Mouse (Mus musculus): ENCODE data around the gene Klhl22. TPM values are rescaled to one million over a fixed set of nuclear protein-coding genes. Genes with fewer than 3 reads are reported as not detected.

Gene Klhl22
- polyA plus RNA-seq (2015; fragmentation: Nextera tagmentation; extraction: Ambion mirVana) = 61.2 and 66.0 TPM in 2 replicates

DNA sequence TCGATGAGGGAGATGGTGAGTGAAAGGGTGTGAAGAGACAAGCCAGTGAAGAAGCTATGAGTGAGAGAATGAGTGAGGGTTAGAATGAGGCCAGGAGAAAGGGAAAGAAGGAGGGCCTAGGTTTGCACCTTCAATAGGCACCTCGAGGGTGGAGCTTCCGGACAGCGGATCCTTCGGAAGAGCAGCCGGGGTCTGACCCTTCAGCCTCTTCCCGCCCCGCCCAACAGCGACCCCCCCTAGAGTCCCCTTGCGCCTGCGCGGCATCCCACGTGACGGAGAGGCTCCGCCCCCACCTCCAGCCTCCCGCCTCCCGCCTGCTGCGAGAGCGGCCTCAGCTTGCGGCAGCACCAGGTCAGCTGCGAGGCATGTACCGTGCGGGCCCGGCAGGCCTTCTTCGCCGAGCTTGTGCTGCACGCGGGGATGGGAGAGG lies at the start of gene Klhl22:
Klhl22 (plus strand) TSS at position 275 of the 430 bp plus-strand sequence.
- Histone ChIP-seq H3K4me1 (peaks cover 17% of the 10 kb centered on the region), H3K36me3 (peaks cover 5% of the 10 kb centered on the region; the same call in 1 of the 2 replicates), H3K4me2 (peak within 1 kb of the TSS; percentile 89), H3K27ac (peak within 1 kb of the TSS; percentile 35), H3K4me3 (peak within 1 kb of the TSS; percentile 59), H3K9ac (peak within 1 kb of the TSS; percentile 75), H3K27me3 (no peaks in the 10 kb centered on the region), H3K9me3 (no peaks in the 10 kb centered on the region)
- ATAC-seq (ENCODE audit: borderline replicate concordance, extremely low read depth, low FRiP score, low TSS enrichment) = peak; percentile 97
- 2% methylated on average over 28 of the region's 28 CpGs for WGBS

DNA sequence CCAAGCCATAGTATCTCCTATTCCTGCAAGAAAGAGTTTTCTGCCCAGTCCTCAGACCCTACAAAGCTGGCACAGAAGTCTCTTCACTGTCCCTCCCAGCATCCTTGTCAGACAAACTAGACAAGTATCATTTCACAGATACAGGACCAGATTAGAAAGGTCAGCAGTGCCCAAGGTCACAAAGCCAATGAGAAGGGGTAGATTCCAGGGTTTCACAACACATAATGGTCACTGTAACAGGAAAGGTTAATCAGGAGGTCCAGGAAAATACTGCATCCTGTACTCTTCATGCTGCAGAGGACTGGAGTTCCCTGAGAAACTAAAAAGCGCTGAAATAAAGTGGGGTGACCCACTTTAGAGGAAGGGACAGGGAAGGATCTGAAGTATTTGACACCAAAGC lies 41.6 kb upstream of the Klhl22 start:
- no peak overlapping the region for H3K27ac ChIP-seq
- peaks cover 15% of the 10 kb centered on the region for H3K4me1 ChIP-seq
- H3K27me3 ChIP-seq = no peaks in the 10 kb centered on the region
- H3K9me3 ChIP-seq = no peaks in the 10 kb centered on the region
- no peak for ATAC-seq (ENCODE audit: borderline replicate concordance, extremely low read depth, low FRiP score, low TSS enrichment)
- no peak overlapping the region for H3K9ac ChIP-seq
- no peaks in the 10 kb centered on the region for H3K36me3 ChIP-seq
- H3K4me2 ChIP-seq = no peak overlapping the region
- H3K4me3 ChIP-seq = no peak overlapping the region
- 79% methylated on average over 1 of the region's 1 CpGs for WGBS

DNA sequence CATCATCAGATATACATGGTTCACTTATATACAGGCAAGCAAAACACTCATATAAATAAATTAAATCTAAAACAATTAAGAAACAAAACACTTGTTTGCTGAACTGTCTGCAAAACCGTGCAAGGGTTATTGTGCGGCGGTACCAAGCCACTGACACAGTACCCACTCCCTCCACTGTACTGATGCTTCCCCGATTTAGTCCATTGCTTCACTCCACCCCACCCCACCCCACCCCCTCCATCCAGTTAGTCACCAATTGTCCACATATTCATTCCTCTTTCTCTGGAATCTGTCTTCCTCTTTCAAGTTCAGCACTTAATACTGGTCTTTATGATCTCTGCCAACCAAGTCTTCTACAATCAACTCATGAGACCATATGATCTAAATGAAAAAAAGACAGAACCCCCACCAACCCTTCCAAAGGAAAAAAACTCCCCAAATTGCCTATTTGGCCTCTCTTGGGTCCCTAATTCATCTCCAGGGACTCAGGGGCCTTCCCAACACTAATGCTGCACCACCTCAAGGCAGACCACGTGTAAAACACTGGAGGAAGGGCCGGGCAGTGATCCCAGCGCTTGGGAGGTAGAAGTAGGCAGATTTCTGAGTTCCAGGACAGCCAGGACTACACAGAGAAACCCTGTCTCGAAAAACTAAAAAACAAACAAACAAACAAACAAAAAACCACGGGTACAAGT lies 38.2 kb upstream of the Klhl22 start:
- no peak for ATAC-seq (ENCODE audit: borderline replicate concordance, extremely low read depth, low FRiP score, low TSS enrichment)
- Histone ChIP-seq H3K4me3 (peak overlapping the region; percentile 92), H3K4me2 (peak overlapping the region; percentile 92), H3K36me3 (no peaks in the 10 kb centered on the region), H3K9me3 (no peaks in the 10 kb centered on the region), H3K4me1 (peaks cover 15% of the 10 kb centered on the region), H3K9ac (peak overlapping the region; percentile 90; the same call in 1 of the 2 replicates), H3K27me3 (no peaks in the 10 kb centered on the region), H3K27ac (no peak overlapping the region)
- 60% methylated on average over 9 of the region's 9 CpGs for WGBS

DNA sequence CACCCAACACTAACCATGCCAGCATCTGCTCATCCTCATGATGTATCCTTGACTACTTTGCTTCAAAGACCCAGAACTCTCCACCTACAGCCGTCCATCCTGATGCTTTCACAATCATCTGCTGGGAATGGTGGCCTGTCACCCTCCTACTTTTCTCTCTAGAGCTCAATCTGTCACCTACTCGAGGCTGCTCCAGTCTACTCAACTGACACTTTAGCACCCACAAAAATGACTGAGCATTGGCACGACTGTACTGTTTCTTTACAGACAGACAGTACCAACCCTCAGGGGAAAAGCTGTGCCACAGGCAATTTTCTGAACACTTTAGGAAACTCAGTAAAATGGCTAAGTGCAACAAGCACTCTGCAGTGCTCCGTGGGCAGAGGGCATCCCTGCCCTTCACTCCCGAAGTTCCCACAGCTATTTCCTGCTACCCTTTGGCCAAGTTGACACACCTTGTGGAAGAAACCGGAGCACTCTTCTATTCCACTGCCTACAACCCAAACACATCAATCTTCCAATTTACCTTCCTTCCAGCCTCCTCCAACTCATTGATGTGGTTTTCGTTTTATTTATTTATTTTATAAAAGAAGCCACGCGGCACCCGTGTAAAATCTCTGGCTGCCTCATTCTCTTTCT lies 37.5 kb upstream of the Klhl22 start:
- 3% methylated on average over 10 of the region's 10 CpGs for WGBS
- H3K9me3 ChIP-seq = no peaks in the 10 kb centered on the region
- peak overlapping the region; percentile 84 for H3K27ac ChIP-seq
- peak overlapping the region; percentile 92 for H3K4me2 ChIP-seq
- H3K4me1 ChIP-seq = peaks cover 17% of the 10 kb centered on the region
- no peak for ATAC-seq (ENCODE audit: borderline replicate concordance, extremely low read depth, low FRiP score, low TSS enrichment)
- peak overlapping the region; percentile 92 for H3K4me3 ChIP-seq
- no peaks in the 10 kb centered on the region for H3K27me3 ChIP-seq
- no peaks in the 10 kb centered on the region for H3K36me3 ChIP-seq
- peak overlapping the region; percentile 90 for H3K9ac ChIP-seq

DNA sequence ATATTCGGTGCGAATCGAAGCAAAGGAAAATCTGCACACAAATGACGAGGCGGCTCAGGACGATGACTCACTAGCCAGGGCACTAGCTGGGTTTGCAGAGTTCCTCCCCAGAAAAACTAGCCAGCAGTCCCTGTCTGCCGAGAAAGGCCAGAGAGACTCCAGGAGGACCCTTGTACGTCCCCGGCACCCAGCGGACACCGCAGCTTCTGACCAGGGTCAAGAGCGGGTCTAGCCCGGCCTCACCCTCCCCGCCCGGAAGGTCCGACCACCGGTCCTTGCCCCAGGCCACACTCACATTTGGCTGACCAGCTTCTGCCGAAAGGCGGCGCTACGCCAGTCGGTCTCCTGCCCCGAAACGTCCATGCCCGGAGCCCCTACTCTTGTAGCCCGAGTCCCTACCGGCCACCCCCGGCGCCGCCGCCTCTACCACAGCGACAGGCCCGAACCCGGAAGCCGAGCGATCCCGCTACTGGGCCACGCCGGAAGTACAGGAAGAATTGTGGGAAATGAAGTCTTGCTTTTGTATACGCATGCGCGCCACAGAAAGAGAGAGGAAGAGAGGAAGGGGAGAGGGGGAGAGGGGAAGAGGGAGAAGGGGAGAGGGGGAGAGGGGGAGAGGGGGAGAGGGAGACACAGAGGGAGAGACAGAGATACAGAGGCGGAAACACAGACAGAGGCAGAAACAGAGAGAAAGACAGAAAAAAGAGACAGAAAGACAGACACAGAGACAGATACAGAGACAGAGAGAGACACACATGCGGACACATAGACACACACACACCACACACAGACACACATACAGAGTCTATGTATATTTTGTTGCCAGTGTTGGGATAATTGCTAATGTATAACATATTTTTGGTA lies 36.7 kb upstream of the Klhl22 start:
- 1% methylated on average over 43 of the region's 44 CpGs for WGBS
- peak overlapping the region; percentile 92 for H3K4me3 ChIP-seq
- no peaks in the 10 kb centered on the region for H3K36me3 ChIP-seq
- peak; percentile 89 for ATAC-seq (ENCODE audit: borderline replicate concordance, extremely low read depth, low FRiP score, low TSS enrichment)
- peak overlapping the region; percentile 90 for H3K9ac ChIP-seq
- H3K27ac ChIP-seq = peak overlapping the region; percentile 84
- peaks cover 20% of the 10 kb centered on the region for H3K4me1 ChIP-seq
- no peaks in the 10 kb centered on the region for H3K9me3 ChIP-seq
- no peaks in the 10 kb centered on the region for H3K27me3 ChIP-seq
- peak overlapping the region; percentile 92 for H3K4me2 ChIP-seq

DNA sequence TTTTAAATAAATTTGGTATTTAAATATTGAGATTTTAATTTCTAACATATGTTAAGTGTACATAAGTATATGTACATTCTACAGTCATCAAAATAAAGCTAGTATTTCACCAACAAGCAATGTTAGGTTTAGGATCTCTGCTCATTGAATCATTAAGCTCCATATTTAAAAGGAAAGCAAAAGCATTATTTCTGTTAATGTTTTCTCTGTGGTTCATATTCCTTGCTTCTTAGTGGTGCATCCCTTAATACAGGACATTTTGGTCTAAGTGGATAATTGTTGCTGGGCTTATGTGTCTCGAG lies 36.1 kb upstream of the Klhl22 start:
- H3K9me3 ChIP-seq = no peaks in the 10 kb centered on the region
- no peak overlapping the region for H3K4me3 ChIP-seq
- peaks cover 20% of the 10 kb centered on the region for H3K4me1 ChIP-seq
- no peaks in the 10 kb centered on the region for H3K36me3 ChIP-seq
- H3K9ac ChIP-seq = no peak overlapping the region
- no peaks in the 10 kb centered on the region for H3K27me3 ChIP-seq
- WGBS = 78% methylated on average over 1 of the region's 1 CpGs
- H3K4me2 ChIP-seq = peak overlapping the region; percentile 92
- no peak for ATAC-seq (ENCODE audit: borderline replicate concordance, extremely low read depth, low FRiP score, low TSS enrichment)
- no peak overlapping the region for H3K27ac ChIP-seq

DNA sequence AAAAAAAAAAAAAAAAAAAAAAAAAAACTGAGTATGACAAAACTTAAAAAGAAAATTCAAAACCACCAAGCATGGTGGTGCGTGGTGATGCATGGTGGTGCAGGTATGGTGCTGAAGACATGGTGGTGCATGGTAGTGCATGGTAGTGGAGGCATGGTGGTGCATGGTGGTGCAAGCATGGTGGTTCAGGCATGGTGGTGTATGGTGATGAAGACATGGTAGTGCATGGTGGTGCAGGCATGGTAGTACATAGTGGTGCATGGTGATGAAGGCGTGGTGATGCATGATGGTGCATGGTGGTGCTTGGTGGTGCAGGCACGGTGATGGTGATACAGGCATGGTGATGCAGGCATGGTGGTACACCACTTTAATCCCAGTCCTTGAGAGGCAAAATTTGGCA lies 35.0 kb upstream of the Klhl22 start:
- Histone ChIP-seq H3K4me2 (no peak overlapping the region), H3K27me3 (no peaks in the 10 kb centered on the region), H3K4me3 (no peak overlapping the region), H3K27ac (no peak overlapping the region), H3K36me3 (no peaks in the 10 kb centered on the region), H3K4me1 (peaks cover 20% of the 10 kb centered on the region), H3K9me3 (no peaks in the 10 kb centered on the region), H3K9ac (no peak overlapping the region)
- WGBS = 84% methylated on average over 3 of the region's 3 CpGs
- no peak for ATAC-seq (ENCODE audit: borderline replicate concordance, extremely low read depth, low FRiP score, low TSS enrichment)

DNA sequence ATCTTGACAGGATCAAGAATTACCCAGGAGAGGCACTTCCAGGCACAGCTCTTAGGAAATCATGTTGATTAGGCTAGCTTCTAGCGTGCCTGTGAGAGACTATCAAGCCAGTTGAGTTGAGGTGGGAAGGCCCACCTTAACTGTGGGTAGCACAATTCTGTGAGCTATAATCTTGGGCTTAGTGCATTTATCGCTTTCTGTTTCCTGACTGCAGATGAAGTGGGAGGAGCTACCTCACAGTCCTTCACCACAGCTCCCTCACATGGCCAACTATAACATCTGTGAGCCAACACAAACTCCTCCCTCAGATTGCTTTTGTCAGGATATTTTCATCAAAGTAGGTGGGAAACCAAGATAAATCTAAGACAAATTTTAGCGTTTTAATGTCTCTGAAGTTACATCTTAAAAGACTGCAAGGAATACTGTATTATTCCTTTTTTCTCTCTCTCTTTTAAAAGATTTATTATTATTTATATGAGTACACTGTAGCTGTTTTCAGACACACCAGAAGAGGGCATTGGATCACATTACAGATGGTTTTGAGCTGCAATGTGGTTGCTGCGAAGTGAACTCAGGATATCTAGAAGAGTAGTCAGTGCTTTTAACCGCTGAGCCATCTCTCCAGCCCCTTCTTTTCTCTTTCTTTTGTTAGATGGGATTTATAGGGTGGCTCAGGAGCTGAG lies 32.1 kb upstream of the Klhl22 start:
- Histone ChIP-seq H3K36me3 (no peaks in the 10 kb centered on the region), H3K27ac (no peak overlapping the region), H3K9ac (no peak overlapping the region), H3K4me2 (peak overlapping the region; percentile 39; the same call in 1 of the 2 replicates), H3K4me1 (peaks cover 5% of the 10 kb centered on the region), H3K4me3 (no peak overlapping the region), H3K9me3 (no peaks in the 10 kb centered on the region), H3K27me3 (no peaks in the 10 kb centered on the region)
- ATAC-seq (ENCODE audit: borderline replicate concordance, extremely low read depth, low FRiP score, low TSS enrichment) = no peak
- 13% methylated on average over 5 of the region's 5 CpGs for WGBS

DNA sequence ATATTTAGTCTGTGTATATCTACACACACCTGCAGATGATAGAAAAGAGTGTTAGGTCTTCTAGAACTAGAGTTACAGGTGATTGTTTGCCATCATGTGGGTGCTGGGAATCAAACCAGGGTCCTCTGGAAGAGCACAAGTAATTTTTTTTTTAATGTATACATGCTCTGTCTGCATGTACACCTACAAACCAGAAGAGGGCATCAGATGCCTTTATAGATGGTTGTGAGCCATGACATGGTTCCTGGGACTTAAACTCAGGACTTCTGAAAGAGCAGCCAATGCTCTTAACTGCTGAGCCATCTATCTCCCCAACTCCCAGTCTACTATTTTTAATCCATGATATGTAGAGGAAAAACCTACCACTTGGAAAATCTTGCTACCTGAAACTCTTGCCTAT lies 29.4 kb upstream of the Klhl22 start:
- no peaks in the 10 kb centered on the region for H3K9me3 ChIP-seq
- H3K27me3 ChIP-seq = no peaks in the 10 kb centered on the region; the same call in 1 of the 2 replicates
- no peak overlapping the region for H3K9ac ChIP-seq
- peaks cover 5% of the 10 kb centered on the region for H3K4me1 ChIP-seq
- H3K4me2 ChIP-seq = no peak overlapping the region
- ATAC-seq (ENCODE audit: borderline replicate concordance, extremely low read depth, low FRiP score, low TSS enrichment) = no peak
- H3K36me3 ChIP-seq = no peaks in the 10 kb centered on the region
- no peak overlapping the region for H3K27ac ChIP-seq
- H3K4me3 ChIP-seq = no peak overlapping the region

DNA sequence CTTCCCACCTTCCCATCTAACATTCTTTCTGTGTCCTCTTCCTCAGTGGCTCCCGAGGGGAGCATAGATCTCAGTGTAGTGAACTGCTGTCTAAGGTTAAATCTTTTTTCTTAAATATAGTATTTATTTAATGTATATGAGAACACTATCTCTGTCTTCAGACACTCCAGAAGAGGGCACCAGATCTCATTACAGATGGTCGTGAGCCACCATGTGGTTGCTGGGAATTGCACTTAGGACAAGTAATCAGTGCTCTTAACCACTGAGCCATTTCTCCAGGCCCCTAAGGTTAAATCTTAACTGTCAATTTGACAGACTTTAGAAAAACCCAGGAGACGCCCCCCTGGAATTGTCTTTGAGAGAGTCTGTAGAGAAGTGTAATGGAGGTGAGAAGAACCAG lies 27.4 kb upstream of the Klhl22 start:
- H3K36me3 ChIP-seq = no peaks in the 10 kb centered on the region
- H3K4me1 ChIP-seq = peaks cover 3% of the 10 kb centered on the region
- peaks cover 3% of the 10 kb centered on the region; the same call in 1 of the 2 replicates for H3K27me3 ChIP-seq
- no peak for ATAC-seq (ENCODE audit: borderline replicate concordance, extremely low read depth, low FRiP score, low TSS enrichment)
- H3K4me2 ChIP-seq = no peak overlapping the region
- H3K4me3 ChIP-seq = no peak overlapping the region
- 33% methylated on average over 3 of the region's 3 CpGs for WGBS
- H3K9ac ChIP-seq = no peak overlapping the region
- H3K27ac ChIP-seq = no peak overlapping the region
- H3K9me3 ChIP-seq = no peaks in the 10 kb centered on the region

DNA sequence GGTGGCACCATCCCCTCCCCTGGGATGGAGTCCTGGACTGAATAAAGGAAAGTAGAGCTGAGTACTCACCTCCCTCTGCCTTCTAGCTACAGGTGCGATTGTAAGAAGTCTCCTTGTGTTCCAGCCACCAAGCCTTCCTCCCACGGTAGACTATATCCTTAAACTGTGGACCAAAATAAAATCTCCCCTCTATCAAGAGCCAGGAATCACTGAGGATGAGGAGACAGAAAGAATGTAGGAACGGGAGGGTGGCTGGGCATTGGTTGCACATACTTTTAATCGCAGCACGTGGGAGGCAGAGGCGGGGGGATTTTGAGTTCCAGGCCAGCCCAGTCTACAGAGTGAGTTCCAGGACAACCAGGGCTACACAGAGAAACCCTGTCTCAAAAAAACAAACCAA lies 27.0 kb upstream of the Klhl22 start:
- H3K9me3 ChIP-seq = no peaks in the 10 kb centered on the region
- peaks cover 3% of the 10 kb centered on the region; the same call in 1 of the 2 replicates for H3K27me3 ChIP-seq
- no peak for ATAC-seq (ENCODE audit: borderline replicate concordance, extremely low read depth, low FRiP score, low TSS enrichment)
- H3K9ac ChIP-seq = no peak overlapping the region
- no peak overlapping the region for H3K4me2 ChIP-seq
- no peaks in the 10 kb centered on the region for H3K36me3 ChIP-seq
- H3K4me1 ChIP-seq = no peaks in the 10 kb centered on the region
- no peak overlapping the region for H3K4me3 ChIP-seq
- H3K27ac ChIP-seq = no peak overlapping the region
- 65% methylated on average over 6 of the region's 6 CpGs for WGBS

Data from lung, embryonic 15.5 days (tissue).